In the genomic region with DNA sequence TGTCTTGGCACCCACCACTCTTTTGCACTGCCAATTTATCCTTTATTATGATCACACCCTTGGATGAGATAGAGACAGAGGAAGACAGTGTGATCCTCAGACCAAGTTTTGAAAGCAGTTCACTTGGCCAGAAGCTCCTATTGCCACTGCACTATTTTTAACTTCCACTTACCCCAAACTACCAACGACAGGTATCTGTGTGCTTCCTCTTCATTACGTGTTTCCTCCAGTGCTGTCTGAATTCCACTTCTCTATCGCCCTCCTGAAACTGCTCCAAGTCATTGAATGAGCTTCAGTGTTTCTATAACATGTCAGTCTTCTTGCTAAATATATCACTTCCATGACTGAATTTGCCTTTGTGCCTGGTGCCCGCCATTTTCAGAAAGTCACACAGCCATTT, we compare ENCODE assay signal across 9 mouse cellular contexts. TPM values are rescaled to one million over a fixed set of nuclear protein-coding genes. Genes with fewer than 3 reads are reported as not detected.
DNase-seq lines count a peak whose midpoint lies in the region; ATAC-seq and TF ChIP-seq lines count a peak whose summit lies in the region.
"Had no signal": no experiment of that assay in that cellular context is flagged by ENCODE, and none has a peak within 500 bp of the region (broad histone marks: within the 10 kb centered on the region; RNA-seq: fewer than 3 reads in every experiment).

TSS of gene Ogfrl1 (minus strand) at position 150 of the 400 bp plus-strand sequence.

- no peaks in the 10 kb centered on the region for H3K4me1 ChIP-seq in heart, embryonic 10.5 days
- H3K4me1 ChIP-seq in G1E (ENCODE audit: insufficient read depth, low read depth, low read length): peaks cover 19% of the 10 kb centered on the region
- 0 out of 2 replicates have a peak, but pooled peaks cover 5% of the 10 kb centered on the region for H3K4me1 ChIP-seq in heart, embryonic 12.5 days (replicated peaks)
- peaks cover 58% of the 10 kb centered on the region for H3K4me1 ChIP-seq in liver, embryonic 13.5 days (replicated peaks)

- no peaks in the 10 kb centered on the region for H3K9me3 ChIP-seq in heart, embryonic 10.5 days
- H3K9me3 ChIP-seq in G1E (replicated peaks): no peaks in the 10 kb centered on the region
- no peaks in the 10 kb centered on the region for H3K9me3 ChIP-seq in heart, embryonic 12.5 days (replicated peaks)
- no peaks in the 10 kb centered on the region for H3K9me3 ChIP-seq in liver, embryonic 13.5 days (replicated peaks)

- H3K36me3 ChIP-seq in heart, embryonic 10.5 days: no peaks in the 10 kb centered on the region
- no peaks in the 10 kb centered on the region for H3K36me3 ChIP-seq in G1E (replicated peaks)
- H3K36me3 ChIP-seq in heart, embryonic 12.5 days: no peaks in the 10 kb centered on the region
- no peaks in the 10 kb centered on the region for H3K36me3 ChIP-seq in liver, embryonic 13.5 days

- H3K4me2 ChIP-seq in heart, embryonic 12.5 days: no peak within 1 kb of the TSS
- H3K4me2 ChIP-seq in liver, embryonic 13.5 days: 0 out of 2 replicates have a peak within 1 kb of the TSS, but pooled peaks have one; percentile 19

- no peak for TF ChIP-seq CTCF in G1E (IDR thresholded peaks at IDR 0.05; ENCODE audit: low read depth, low read length)

- H3K4me3 ChIP-seq in heart, embryonic 10.5 days: no peak within 1 kb of the TSS
- no peak within 1 kb of the TSS for H3K4me3 ChIP-seq in G1E (ENCODE audit: low read depth, low read length)
- no peak within 1 kb of the TSS for H3K4me3 ChIP-seq in heart, embryonic 12.5 days
- no peak within 1 kb of the TSS for H3K4me3 ChIP-seq in liver, embryonic 13.5 days (replicated peaks)

- ATAC-seq in G1E (ENCODE audit: extremely low read depth, insufficient number of reproducible peaks, low FRiP score, poor library complexity, severe bottlenecking): no peak
- no peak for ATAC-seq in heart, embryonic 12.5 days (ENCODE audit: insufficient number of reproducible peaks, low FRiP score)
- ATAC-seq in liver, embryonic 13.5 days (ENCODE audit: low read depth): no peak

- no peak within 1 kb of the TSS for H3K27ac ChIP-seq in heart, embryonic 10.5 days
- H3K27ac ChIP-seq in heart, embryonic 12.5 days (ENCODE audit: poor library complexity, severe bottlenecking): no peak within 1 kb of the TSS
- no peak within 1 kb of the TSS; the same call in 1 of the 2 replicates for H3K27ac ChIP-seq in liver, embryonic 13.5 days

- 65% methylated on average over 4 of the region's 4 CpGs for WGBS in heart, embryonic 10.5 days
- WGBS in heart, embryonic 12.5 days: 55% methylated on average over 4 of the region's 4 CpGs
- WGBS in liver, embryonic 13.5 days (ENCODE audit: insufficient replicate concordance): 41% methylated on average over 4 of the region's 4 CpGs

- H3K27me3 ChIP-seq in heart, embryonic 10.5 days (ENCODE audit: insufficient read depth, poor library complexity, severe bottlenecking): no peaks in the 10 kb centered on the region
- H3K27me3 ChIP-seq in G1E (ENCODE audit: insufficient read depth, low read length): peaks cover 3% of the 10 kb centered on the region
- H3K27me3 ChIP-seq in heart, embryonic 12.5 days (replicated peaks): no peaks in the 10 kb centered on the region
- no peaks in the 10 kb centered on the region for H3K27me3 ChIP-seq in liver, embryonic 13.5 days

- peak; percentile 76 for DNase-seq in heart, adult 11 months
- DNase-seq in heart, embryonic 10.5 days (ENCODE audit: low spot score): no peak
- no peak for DNase-seq in G1E (ENCODE audit: low spot score)
- DNase-seq in liver, embryonic 13.5 days: no peak
- no peak for DNase-seq in adrenal gland, postnatal 25 days
- no peak for DNase-seq in spleen, postnatal 36 days (ENCODE audit: low spot score in 2 of 2)
- DNase-seq in cerebellum, adult 9-10 months: no peak
- DNase-seq: adrenal gland, postnatal 14 days had no signal

- no peak within 1 kb of the TSS for H3K9ac ChIP-seq in heart, embryonic 12.5 days
- no peak within 1 kb of the TSS for H3K9ac ChIP-seq in liver, embryonic 13.5 days

RNA-seq across cellular contexts. Expression of gene Ogfrl1, which starts in this region (rescaled TPM):
- polyA plus RNA-seq in heart, embryonic 10.5 days (2016; fragmentation: Nextera tagmentation; extraction: Ambion mirVana): 5.8 and 8.7 TPM in 2 replicates
- total RNA-seq in G1E (2014; fragmentation: Nextera tagmentation): 31.1 and 36.6 TPM in 2 replicates
- total RNA-seq in G1E (2017): 12.5 and 13.5 TPM in 2 replicates
- 10.8 and 14.2 TPM in 2 replicates for polyA plus RNA-seq in G1E (2012)
- polyA plus RNA-seq in heart, embryonic 12.5 days (2016; fragmentation: Nextera tagmentation; extraction: Ambion mirVana): 14.8 TPM in 2 replicates
- polyA plus RNA-seq in liver, embryonic 13.5 days (2015; fragmentation: Nextera tagmentation; extraction: Ambion mirVana): 12.7 and 20.0 TPM in 2 replicates
- 7.4 and 9.6 TPM in 2 replicates for total RNA-seq in adrenal gland, postnatal 25 days (2021)
